Mouse (Mus musculus) c-Kit-positive CD71-positive TER-119-negative erythroid progenitor cells, embryonic 14.5 days (primary cell): Measurements from ENCODE around the gene Myog.

Experiments used
- DNase-seq: peaks from one replicate; pipeline ENCODE4 v3.0.0-alpha.2; 2013; ENCODE audit warnings: low read depth

Gene Myog

DNA sequence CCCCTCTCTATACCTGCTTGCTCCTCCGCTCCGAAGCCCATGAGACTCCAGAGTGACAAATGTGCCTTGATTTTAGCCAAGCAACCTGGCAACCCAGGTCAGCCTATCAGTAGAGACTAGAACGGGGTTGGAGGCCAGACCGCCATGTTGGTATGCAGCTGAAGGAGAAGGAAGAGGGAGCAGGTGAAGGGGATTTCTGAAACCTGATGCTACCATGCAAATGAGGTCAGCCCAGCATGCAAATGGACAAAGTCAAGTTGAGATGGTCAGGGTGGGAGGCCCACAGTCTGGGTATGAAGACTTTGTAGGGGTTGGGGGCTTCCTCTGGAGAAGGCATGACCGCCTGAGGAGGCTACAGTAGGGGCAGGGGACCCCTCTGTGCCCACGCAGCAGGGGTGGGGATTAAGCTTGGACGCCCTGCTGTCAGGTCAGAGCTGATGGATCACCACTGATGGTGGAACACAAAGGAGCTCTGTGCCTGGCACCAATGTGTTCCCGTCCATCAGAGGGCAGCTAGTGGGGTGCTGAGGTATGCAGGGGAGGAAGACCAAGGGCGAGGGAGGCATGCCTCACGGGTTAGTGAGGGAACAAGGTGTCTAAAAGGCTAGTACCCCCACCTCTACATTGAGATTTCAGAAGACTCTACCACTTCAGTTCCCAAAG lies 4.2 kb upstream of the Myog start:
- no peak for DNase-seq

GRCm38 (mm10) chr1:134288239-134288638 lies 1.6 kb upstream of the Myog start:
- no peak for DNase-seq

DNA sequence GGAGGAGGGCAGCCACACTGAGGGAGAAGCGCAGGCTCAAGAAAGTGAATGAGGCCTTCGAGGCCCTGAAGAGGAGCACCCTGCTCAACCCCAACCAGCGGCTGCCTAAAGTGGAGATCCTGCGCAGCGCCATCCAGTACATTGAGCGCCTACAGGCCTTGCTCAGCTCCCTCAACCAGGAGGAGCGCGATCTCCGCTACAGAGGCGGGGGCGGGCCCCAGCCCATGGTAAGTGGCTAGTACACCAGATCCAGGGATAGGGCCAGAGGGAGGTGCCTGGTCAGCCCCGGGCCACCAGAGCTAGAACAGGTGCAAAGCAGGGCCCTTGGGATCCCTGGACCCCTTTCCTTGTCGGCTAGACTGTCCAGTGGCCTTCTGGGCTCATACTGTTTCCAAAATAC lies 511 bp downstream of the Myog start:
- no peak for DNase-seq

GRCm38 (mm10) chr1:134290909-134291308 lies 1.1 kb downstream of the Myog start:
- peak; percentile 7 for DNase-seq

DNA sequence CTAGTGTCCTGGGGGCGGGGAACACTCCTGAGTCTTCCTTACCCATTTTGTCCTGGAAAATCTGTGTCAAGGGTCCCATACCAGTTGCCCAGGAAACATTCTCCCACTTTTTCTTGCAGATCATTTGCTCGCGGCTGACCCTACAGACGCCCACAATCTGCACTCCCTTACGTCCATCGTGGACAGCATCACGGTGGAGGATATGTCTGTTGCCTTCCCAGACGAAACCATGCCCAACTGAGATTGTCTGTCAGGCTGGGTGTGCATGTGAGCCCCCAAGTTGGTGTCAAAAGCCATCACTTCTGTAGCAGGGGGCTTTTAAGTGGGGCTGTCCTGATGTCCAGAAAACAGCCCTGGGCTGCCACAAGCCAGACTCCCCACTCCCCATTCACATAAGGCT lies 1.8 kb downstream of the Myog start:
- DNase-seq = no peak

- DNase-seq = no peak
Measured at GRCm38 (mm10) chr1:134292073-134292472, 2.3 kb downstream of the Myog start.

GRCm38 (mm10) chr1:134292601-134293000 lies 2.8 kb downstream of the Myog start:
- DNase-seq = no peak

DNA sequence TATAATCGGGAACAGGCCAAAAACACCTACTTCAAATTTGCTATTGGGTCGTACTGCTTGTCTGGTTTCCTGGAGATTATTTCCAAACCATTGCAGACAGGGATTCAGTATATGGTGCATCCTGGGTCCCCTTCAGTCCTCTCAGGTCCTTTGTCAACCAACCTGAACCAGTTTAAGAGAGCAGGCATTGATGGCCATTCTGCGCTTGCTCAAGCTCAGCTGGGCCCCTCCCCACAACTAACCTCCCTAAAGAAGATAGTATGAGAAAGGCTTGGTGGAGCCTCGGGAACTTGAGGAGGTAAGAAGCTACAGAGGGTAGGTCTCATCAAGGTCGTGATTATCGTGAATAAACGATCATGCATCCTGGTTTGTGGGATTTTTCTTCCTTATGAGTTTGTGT lies 3.5 kb downstream of the Myog start:
- no peak for DNase-seq

- DNase-seq = no peak
Measured at GRCm38 (mm10) chr1:134293738-134294604, 4.2 kb downstream of the Myog start.

DNA sequence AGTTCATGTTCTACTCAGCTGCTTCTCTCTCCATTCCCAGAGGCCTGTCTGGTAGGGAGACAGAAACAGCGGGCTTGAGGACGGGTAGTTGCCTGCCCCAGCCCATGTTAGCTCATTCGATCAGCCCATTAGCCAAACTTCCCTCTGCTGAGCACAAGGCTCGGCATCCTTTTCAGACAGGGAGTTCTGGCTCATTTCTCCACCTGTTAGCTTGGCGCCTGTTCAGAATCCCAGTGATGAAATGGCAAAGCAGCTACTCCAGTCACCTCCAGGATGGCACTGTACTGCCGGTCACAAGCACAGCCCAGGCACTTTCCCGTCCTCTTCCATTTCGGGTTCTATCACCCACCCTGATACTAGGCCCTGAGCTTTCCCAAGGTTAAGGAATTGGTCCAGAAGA lies 7.5 kb downstream of the Myog start:
- no peak for DNase-seq

GRCm38 (mm10) chr1:134298636-134299411 lies 9.0 kb downstream of the Myog start:
- no peak for DNase-seq

DNA sequence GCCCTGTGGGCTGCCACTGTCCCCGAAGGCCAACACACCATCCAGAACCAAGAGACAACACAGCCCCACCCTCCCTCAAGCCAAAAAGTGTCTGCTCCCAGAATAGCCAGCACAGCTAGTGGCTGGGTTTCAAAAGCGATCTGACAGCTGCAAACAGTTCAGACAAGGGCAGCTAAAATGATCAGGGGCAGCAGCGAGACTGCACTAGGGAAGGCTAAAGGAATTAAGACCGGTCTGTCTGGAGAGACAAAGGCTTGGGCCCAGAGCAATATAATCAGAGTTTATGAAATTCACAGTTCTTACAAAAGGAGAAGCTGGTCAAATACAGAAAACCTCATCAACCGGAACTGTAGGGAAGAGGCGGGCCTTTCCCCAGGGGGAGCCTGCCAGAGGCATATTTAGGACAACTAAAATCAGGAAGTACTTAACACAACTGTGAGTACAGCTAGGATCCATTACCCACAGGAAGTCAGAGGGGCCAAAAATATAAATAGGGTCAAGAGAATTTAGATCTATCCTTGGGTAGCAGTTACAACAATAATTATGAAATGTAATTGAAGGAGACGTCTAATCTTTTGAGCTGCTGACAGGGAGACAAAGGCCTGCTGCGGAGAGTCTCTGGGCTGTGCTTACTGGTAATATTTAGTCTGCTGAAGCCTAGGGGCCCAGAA lies 12.9 kb downstream of the Myog start:
- no peak for DNase-seq

DNA sequence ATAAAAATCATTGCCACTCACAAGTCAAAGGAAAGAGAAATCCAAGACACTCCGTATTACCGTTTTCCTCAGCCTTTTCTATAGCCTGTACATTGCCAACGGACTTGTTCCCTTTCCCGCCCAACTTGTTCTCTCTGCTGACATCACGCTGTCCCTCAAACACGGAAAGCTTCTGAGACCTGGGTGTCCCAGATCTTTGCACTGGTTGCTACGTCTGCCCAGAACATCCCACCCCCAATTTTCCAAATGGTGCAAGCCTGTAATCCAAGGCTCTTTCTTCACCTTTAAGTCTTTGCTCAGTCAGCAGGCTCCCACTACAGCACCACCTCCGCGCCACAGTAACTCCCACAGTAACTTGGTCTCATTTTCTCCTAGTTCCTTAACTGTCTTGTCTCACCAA lies 15.2 kb downstream of the Myog start:
- DNase-seq = no peak

DNA sequence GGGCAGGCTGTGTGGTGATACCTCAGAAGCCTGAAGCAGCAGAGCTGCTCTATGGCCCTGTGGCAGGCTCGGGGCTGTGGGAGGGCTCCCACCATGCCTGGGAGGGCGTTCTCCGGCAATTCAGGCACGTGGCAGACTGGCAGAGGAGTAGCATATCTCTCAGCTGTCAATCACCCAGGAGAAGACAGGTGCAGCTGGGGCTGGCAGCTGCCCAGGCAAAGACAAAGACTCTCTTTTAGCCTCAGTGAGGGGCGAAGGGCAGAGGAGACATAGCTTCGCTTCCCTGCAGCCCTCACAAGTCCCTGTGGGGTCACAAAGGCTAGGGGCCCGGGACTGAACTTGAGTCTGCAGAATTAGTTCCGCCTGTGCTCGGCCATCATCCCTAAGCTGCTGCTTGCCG lies 17.6 kb downstream of the Myog start:
- no peak for DNase-seq

- no peak for DNase-seq
Measured at GRCm38 (mm10) chr1:134310291-134310690, 20.5 kb downstream of the Myog start.

DNA sequence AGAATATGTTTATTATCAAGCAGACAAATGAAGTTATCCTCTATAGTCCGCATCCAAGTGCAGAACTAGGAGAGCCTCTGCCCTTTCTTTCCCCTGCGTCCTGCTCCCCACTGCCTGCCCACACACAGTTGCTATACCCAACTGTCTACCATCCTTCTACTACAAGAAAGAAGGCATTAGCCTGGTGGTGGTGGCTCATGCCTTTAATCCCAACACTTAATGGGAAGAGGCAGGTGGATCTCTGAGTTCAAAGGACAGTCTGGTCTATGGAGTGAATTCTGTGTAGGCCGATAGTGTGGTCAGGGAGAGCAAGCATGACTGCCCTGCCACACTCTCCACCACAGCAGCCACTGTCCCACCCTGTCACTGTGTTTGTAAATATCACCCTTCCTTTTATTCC lies 20.9 kb downstream of the Myog start:
- DNase-seq = no peak

DNA sequence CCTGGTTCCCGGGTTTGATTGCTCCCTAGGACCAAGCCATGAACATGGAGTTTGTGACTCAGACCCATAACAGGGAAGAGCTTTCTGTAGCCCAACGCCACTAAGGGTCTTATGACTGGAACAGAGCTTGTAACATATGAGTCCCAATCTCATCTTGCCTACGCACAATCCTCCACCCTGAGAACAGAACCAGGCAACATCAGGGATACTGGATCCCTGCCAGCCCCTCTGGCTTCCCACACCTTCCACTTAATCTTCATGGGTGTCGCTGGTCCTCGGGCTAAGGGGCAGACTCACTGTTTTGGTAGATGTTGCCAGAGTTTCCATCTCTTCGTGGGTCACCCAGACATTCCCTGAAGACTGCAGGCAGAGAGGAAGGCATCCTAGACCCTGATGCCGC lies 22.0 kb downstream of the Myog start:
- no peak for DNase-seq

GRCm38 (mm10) chr1:134315181-134315580 lies 25.4 kb downstream of the Myog start:
- DNase-seq = no peak

DNA sequence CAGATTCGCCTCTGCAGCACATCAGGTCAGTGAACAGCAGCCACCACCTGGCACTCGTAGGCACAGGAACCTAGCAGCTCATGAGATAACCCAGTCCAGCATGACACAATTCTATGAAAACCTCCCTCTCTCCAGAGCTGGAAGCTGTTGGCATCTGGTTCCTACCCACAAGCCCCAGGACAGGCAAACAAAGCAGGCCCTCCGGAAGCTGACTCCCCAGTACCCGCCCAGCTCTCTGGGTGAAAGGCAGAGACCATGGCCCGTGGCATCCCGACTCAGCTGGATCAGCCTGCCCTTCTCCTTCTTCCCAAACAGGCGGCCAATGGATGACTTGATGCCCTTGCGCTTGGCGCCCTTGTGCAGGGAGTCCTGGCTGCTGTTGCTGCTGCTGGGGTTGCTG lies 26.6 kb downstream of the Myog start:
- no peak for DNase-seq

GRCm38 (mm10) chr1:134318261-134318660 lies 28.5 kb downstream of the Myog start:
- DNase-seq = no peak

DNA sequence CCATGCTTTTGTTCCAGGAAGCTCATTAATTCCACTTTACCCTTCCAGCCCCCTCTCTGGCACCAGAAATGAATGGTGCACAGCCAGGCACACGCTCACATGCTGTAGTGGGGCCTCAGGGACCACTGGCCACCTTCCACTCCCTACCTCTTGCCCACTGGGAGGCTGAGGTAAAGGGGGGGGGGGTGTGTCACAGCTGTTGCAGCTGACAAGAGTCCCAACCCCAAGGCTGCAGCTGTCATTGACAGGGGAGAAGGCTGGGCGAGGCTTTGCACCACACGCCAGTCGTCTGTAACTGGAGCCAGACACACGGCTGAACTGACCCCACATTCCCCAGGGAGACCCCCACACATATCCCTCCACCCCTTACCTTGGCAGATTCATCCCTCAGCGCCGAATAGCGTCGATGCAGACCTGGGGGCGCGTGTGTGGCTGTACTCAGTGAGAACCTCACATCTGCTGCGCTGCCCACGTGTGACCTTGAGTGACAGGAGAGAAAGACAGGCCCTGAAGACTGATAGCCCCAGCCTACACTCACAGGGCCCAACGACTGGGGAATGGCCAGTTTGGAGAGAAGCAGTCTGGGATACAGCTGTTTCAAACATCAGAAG lies 31.0 kb downstream of the Myog start:
- no peak for DNase-seq

DNA sequence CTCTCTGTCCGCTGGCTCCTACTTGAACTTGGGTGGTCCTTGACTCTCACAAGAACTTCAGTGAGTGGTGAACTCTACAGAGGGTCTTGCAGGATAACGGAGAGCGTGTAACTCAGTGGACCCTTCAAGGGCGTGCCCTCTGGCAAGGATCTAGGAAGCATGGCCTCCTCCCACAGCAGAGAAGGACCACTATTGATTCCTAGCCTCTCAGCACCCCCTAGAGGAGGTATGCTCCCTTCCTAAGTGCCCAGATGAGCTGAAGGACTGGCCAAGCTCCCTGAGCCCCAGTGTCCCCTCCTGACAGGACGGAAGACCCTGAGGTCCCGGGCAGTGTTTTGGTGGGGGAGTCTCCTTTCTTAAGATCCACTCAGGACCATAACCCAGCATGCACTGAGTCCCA lies 32.8 kb downstream of the Myog start:
- no peak for DNase-seq
